Mouse (Mus musculus) neural tube, embryonic 14.5 days (tissue): ENCODE data around the gene Pdpk1. TPM values are rescaled to one million over a fixed set of nuclear protein-coding genes. Genes with fewer than 3 reads are reported as not detected.

ENCODE experiments used
- ATAC-seq: fragments of 200-750 bp; cut with Nextera tagmentation; 2 replicates; pipeline ENCODE4 v1.8.0; 2017; ENCODE audit warnings: low read depth, mild to moderate bottlenecking, moderate TSS enrichment, moderate library complexity
- H3K27ac ChIP-seq: fragments of 300-500 bp; sonication (generic); 2 replicates; pipeline ENCODE4 v1.5.1; 2014; ENCODE audit warnings: low read depth, mild to moderate bottlenecking, control low read depth, low read length, moderate library complexity, mixed read lengths
- H3K27me3 ChIP-seq: fragments of 300-500 bp; sonication (generic); 2 replicates; pipeline ENCODE4 v1.6.1; 2014; ENCODE audit warnings: low read length; ENCODE audit not compliant: control insufficient read depth, insufficient read depth
- H3K36me3 ChIP-seq: fragments of 300-500 bp; sonication (generic); 2 replicates; pipeline ENCODE4 v1.6.1; 2014; ENCODE audit warnings: low read length, mixed read lengths; ENCODE audit not compliant: control insufficient read depth, insufficient read depth
- H3K4me1 ChIP-seq: fragments of 300-500 bp; sonication (generic); 2 replicates; pipeline ENCODE4 v1.6.1; 2014; ENCODE audit warnings: low read length; ENCODE audit not compliant: control insufficient read depth, insufficient read depth
- H3K4me2 ChIP-seq: fragments of 300-500 bp; sonication (generic); 2 replicates; pipeline ENCODE4 v1.6.1; 2014; ENCODE audit warnings: mild to moderate bottlenecking, low read depth, low read length, control low read depth
- H3K4me3 ChIP-seq: fragments of 300-500 bp; sonication (generic); 2 replicates; pipeline ENCODE4 v1.5.1; 2014; ENCODE audit warnings: low read depth, low read length, control low read depth, mixed read lengths
- H3K9ac ChIP-seq: fragments of 300-500 bp; sonication (generic); replicated peaks from 2 replicates; pipeline ENCODE4 v1.6.1; 2014; ENCODE audit warnings: low read depth, mild to moderate bottlenecking, control low read depth, low read length, mixed read lengths
- H3K9me3 ChIP-seq: fragments of 300-500 bp; sonication (generic); 2 replicates; pipeline ENCODE4 v1.6.1; 2016; ENCODE audit warnings: low read length; ENCODE audit not compliant: control insufficient read depth
- WGBS: fragments of 180-500 bp; shearing (Covaris S2); extraction: QIAGEN DNeasy Blood & Tissue Kit; methylation state at CpG from one replicate; pipeline ENCODE4 v1.1.7; 2014; 5-methylcytosine and 5-hydroxymethylcytosine counted together
- polyA plus RNA-seq: library from polyadenylated mRNA; unstranded; fragments of >200 nt; fragmentation: Nextera tagmentation; extraction: Ambion mirVana; gene quantifications from 2 replicates; pipeline ENCODE4 v1.2.1, GENCODE M21; 2014

The Pdpk1 gene
- polyA plus RNA-seq, 1 experiment from 2014 or later: 83.9 TPM

DNA sequence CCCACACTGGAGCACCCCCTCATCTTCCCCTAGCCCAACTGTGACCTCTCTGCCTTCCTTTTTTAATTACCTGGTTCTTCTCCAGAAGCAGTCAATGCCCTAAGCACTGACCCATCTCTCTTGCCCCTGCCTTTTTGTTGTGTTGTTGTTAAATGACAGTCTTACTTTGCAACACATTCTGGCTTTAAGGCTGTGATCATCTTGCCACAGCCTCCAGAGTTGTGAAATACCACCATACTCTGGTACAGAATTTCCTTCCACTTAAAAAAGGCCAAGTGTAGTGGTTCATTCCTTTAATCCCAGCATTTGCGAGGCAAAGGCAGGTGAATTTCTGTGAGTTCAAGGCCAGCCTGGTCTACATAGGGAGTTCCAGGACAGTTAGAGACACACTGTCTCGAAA is 40.2 kb upstream of the Pdpk1 start:
- WGBS: 89% methylated on average over 2 of the region's 2 CpGs
- Histone ChIP-seq H3K4me3 (no peak overlapping the region), H3K9me3 (no peaks in the 10 kb centered on the region), H3K4me2 (no peak overlapping the region), H3K4me1 (no peaks in the 10 kb centered on the region), H3K36me3 (peaks cover 4% of the 10 kb centered on the region), H3K27me3 (no peaks in the 10 kb centered on the region), H3K9ac (no peak overlapping the region), H3K27ac (no peak overlapping the region)
- ATAC-seq: no peak

DNA sequence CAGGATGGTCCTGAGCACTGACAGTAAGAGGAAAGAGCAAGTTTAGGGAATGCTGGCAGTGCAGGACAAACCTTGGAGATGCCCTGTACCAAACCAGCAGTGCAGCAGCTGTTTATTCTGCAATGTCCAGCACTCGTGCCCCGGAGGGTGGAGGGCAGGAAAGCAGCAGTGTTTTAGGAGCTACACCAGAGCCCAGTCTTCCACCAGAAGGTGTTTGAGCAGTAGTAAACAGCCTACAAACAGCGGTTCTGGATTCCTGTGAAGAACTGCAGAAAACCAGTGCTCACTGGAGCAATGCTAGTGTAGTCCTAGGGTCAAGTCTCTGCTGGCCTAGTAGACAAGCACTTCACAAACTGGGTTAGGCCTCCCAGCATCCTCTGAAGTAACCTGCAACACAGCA is 23.5 kb upstream of the Pdpk1 start:
- no peaks in the 10 kb centered on the region for H3K36me3 ChIP-seq
- H3K4me3 ChIP-seq: no peak overlapping the region
- H3K4me2 ChIP-seq: no peak overlapping the region
- ATAC-seq: no peak
- H3K27me3 ChIP-seq: no peaks in the 10 kb centered on the region
- H3K27ac ChIP-seq: no peak overlapping the region
- no peaks in the 10 kb centered on the region for H3K9me3 ChIP-seq
- 80% methylated on average over 3 of the region's 3 CpGs for WGBS
- peaks cover 6% of the 10 kb centered on the region for H3K4me1 ChIP-seq
- no peak overlapping the region for H3K9ac ChIP-seq

DNA sequence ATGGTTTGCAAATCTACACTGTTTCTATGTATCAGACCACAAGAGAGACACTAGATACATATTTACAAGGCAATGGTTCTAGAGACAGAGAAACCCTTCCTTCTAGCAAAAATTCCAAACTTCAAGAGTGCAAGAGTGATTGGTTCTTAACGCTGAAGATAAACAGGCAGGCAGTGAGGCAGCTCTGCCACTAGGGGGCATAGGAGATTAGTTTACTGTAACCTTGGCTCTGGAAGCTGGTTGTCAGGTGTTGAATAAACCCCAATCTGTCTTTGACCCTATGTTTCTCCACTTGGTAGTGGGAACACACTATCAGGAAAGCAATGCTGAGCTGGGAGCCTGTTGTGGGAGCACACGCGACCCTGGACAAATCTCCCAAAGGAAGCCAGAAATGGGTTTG is 22.7 kb upstream of the Pdpk1 start:
- Histone ChIP-seq H3K4me3 (no peak overlapping the region), H3K4me1 (peaks cover 6% of the 10 kb centered on the region), H3K9ac (no peak overlapping the region), H3K36me3 (no peaks in the 10 kb centered on the region), H3K27ac (no peak overlapping the region), H3K27me3 (no peaks in the 10 kb centered on the region), H3K4me2 (no peak overlapping the region), H3K9me3 (no peaks in the 10 kb centered on the region)
- ATAC-seq: no peak
- WGBS: 11% methylated on average over 3 of the region's 3 CpGs

DNA sequence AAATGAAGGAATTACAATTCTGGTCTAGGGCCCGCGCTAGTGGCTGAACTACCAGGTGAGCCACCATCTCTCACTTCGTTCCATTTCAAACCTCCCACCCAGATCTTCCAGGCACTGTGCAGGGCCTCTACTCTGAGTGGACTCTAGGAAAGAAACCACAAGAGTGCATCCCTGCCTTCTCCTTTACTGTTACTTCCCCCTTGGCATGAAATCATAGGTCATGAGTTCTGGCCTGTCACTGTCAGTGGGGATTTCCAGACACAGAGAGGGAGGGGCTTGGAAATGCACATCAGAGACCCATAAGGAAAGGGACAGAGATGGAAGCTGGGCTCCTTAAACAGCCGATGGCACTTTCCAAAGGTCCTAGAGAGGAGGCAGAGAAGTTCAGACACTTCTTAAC is 21.0 kb upstream of the Pdpk1 start:
- Histone ChIP-seq H3K36me3 (peaks cover 8% of the 10 kb centered on the region), H3K4me1 (peaks cover 22% of the 10 kb centered on the region), H3K9ac (no peak overlapping the region), H3K27me3 (no peaks in the 10 kb centered on the region), H3K4me3 (no peak overlapping the region), H3K9me3 (no peaks in the 10 kb centered on the region), H3K27ac (no peak overlapping the region), H3K4me2 (no peak overlapping the region)
- ATAC-seq: no peak
- WGBS: 86% methylated on average over 4 of the region's 4 CpGs

DNA sequence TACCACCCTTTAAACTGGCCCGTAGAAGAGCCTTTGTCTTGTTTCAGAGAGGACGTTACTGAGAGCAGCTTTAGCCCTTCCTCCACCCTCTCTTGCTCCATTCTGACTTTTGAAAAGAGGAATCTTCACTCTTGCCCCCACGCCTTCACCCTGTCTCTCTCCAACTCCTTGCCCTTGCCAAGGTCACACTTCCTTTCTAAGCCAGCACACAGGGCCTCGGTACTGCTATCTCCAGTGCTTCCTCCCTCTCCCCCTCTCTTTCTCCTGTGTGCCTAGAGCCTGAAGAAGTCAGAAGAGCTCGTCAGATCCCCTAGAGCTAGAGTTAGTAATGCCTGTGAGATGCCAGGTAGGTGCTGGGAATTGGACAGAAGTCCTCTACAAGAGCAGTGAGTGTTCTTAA is 20.0 kb upstream of the Pdpk1 start:
- Histone ChIP-seq H3K9me3 (no peaks in the 10 kb centered on the region), H3K9ac (no peak overlapping the region), H3K4me1 (peaks cover 22% of the 10 kb centered on the region), H3K4me2 (no peak overlapping the region), H3K27ac (no peak overlapping the region), H3K27me3 (no peaks in the 10 kb centered on the region), H3K36me3 (peaks cover 8% of the 10 kb centered on the region), H3K4me3 (no peak overlapping the region)
- no peak for ATAC-seq
- 84% methylated on average over 5 of the region's 5 CpGs for WGBS

DNA sequence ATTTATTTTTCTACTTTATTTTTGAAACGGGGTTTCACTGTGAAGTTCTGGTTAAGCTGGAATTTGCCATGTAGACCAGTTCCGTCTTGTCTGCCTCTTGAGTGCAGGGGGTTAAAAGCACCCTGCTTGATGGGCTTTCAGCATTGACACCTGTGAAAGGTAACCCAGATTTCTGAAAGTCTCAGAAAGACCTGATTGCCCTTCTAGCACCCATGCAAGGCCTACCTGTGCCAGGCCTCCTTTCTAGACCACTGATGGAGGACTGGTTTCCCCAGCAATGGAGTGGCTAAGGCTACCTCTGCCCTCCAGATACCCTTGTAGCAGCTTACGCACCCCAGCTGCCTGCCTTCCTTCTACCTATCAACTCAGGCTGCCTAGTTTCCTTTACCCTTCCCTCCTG is 19.4 kb upstream of the Pdpk1 start:
- Histone ChIP-seq H3K27me3 (no peaks in the 10 kb centered on the region), H3K9ac (peak overlapping the region; percentile 94; the same call in 1 of the 2 replicates), H3K4me3 (peak overlapping the region; percentile 87), H3K27ac (peak overlapping the region; percentile 99; the same call in 1 of the 2 replicates), H3K9me3 (no peaks in the 10 kb centered on the region), H3K4me2 (peak overlapping the region; percentile 74), H3K36me3 (peaks cover 10% of the 10 kb centered on the region), H3K4me1 (peaks cover 22% of the 10 kb centered on the region)
- 66% methylated on average over 3 of the region's 3 CpGs for WGBS
- ATAC-seq: no peak

DNA sequence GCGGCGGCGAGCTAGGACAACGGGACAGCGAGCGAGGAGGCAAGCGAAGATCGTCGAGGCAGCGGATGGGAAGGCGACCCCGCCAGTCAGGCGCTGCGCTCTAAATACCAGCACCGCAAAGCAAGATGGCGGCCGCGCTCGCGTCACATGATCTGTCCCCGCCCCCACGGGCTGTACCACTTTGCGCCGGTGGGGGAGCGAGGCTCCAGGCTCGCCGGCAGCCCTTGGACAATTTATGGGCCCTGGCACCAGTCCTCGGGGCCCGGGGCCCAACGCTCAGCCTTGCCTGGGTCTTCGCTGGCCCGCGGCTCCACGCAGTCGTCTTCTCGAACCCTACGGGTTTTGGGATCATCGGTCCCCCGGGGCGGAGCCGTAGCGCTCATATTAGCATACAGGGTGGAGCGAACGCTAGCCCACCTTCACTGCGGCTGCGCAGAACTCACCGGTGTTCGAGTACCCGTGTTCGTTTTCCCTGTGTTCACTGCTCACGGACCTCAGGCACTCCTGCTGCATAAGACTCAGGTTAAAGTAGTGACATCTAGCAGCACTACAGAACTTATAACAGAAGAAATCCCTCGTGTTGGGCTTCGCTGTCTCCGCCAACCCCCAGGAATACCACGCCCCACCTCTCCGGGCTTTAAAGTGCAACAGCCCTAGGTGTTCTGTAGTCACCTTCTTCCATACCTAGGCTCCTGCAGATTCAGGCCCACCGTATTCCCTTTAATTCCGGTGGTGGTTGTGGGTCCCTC is 18.8 kb upstream of the Pdpk1 start, which contains the start of gene Atp6v0c:
Atp6v0c (minus strand) TSS at position 386 of the 749 bp plus-strand sequence.
- Histone ChIP-seq H3K9me3 (no peaks in the 10 kb centered on the region), H3K27ac (peak within 1 kb of the TSS; percentile 99), H3K36me3 (peaks cover 15% of the 10 kb centered on the region), H3K4me3 (peak within 1 kb of the TSS; percentile 87), H3K4me2 (peak within 1 kb of the TSS; percentile 74), H3K27me3 (no peaks in the 10 kb centered on the region), H3K9ac (peak within 1 kb of the TSS; percentile 94), H3K4me1 (peaks cover 22% of the 10 kb centered on the region)
- peak; percentile 89 for ATAC-seq
- under 1% methylated on average over 58 of the region's 58 CpGs for WGBS

DNA sequence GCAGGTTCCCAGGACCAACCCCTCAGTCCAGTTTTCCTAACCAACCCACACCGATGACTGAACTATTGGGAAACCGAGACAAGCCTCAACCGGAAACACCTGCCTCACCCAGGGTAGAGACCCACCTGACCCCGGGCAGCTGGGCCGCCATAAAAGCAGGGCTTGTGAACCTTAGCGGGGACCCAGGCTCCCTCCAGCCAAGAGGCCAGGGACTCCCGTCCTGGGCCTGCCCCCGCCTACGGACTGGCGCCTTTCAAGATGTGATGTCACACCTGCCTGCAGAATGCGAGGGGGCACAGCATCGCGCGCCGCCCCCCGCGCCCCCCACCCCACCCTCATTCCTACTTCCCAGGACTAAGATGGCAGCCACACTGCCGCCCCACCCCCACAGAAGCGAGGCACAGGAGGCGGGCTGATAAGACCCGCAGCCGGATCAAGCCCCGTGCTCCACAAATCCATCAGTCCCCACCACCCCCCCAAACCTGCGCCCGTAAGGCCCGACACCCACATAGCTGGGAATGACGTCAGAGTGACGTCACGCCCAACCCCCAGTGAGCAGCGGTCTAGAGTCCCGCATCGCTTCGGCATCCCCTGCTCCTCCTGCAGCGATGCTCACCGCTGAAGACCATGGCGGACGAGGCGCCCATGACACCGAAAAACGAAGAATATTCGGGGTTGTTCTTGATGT is 18.0 kb upstream of the Pdpk1 start:
- peak overlapping the region; percentile 87 for H3K4me3 ChIP-seq
- no peaks in the 10 kb centered on the region for H3K9me3 ChIP-seq
- peak; percentile 61 for ATAC-seq
- H3K4me1 ChIP-seq: peaks cover 22% of the 10 kb centered on the region
- peak overlapping the region; percentile 99 for H3K27ac ChIP-seq
- H3K4me2 ChIP-seq: peak overlapping the region; percentile 74
- H3K36me3 ChIP-seq: peaks cover 15% of the 10 kb centered on the region
- H3K27me3 ChIP-seq: no peaks in the 10 kb centered on the region
- WGBS: under 1% methylated on average over 35 of the region's 41 CpGs
- H3K9ac ChIP-seq: peak overlapping the region; percentile 94

DNA sequence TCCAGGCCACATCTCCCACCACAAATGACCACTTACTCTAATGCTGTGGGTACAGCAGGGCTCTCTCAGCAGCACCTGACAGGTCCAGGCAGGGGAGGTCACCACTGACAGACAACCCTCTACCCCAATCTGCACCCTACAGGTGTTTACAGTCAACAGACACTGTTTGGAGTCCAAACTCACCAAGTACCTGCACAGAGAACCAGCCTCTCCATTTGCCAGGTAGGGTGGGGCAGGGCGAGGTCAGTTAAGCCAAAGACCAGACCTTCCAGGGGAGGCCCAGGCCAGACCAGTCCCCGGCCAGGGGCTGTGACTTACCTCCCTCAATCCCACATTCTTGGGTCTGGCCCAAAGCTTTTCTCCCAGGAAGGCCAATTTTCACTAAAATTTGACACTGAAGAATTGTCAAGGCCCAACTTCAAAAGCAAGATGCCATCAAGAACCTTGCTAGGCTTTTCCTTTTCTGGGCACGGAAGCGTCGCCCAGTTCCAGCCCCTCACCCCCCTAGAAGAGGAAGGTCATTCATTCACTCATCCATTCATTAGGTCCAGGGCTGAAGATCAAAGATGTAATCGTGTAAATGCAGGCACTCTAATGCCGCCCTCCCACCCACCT is 17.3 kb upstream of the Pdpk1 start:
- no peaks in the 10 kb centered on the region for H3K27me3 ChIP-seq
- peaks cover 15% of the 10 kb centered on the region for H3K36me3 ChIP-seq
- peaks cover 22% of the 10 kb centered on the region for H3K4me1 ChIP-seq
- H3K4me3 ChIP-seq: peak overlapping the region; percentile 87
- ATAC-seq: no peak
- no peaks in the 10 kb centered on the region for H3K9me3 ChIP-seq
- H3K9ac ChIP-seq: peak overlapping the region; percentile 94
- H3K4me2 ChIP-seq: peak overlapping the region; percentile 74
- WGBS: 61% methylated on average over 7 of the region's 7 CpGs
- H3K27ac ChIP-seq: peak overlapping the region; percentile 99
